Mouse (Mus musculus) retina, embryonic 14.5 days (tissue): ENCODE results near the gene Ppp1r3g.
A peak's percentile ranks its signal among the peaks of the same experiment; 100 is the strongest.

Experiments
- DNase-seq: peaks from one replicate; pipeline ENCODE4 v3.0.0-alpha.2; 2015; ENCODE audit warnings: low spot score

Ppp1r3g gene

GRCm38 (mm10) chr13:35995231-35995630 lies 36.6 kb downstream of the Ppp1r3g start:
- DNase-seq, result no peak

GRCm38 (mm10) chr13:35995696-35996426 lies 37.2 kb downstream of the Ppp1r3g start:
- DNase-seq, result peak; percentile 21

- DNase-seq, result no peak
Measured at GRCm38 (mm10) chr13:35997606-35998005, 39.0 kb downstream of the Ppp1r3g start.

GRCm38 (mm10) chr13:36000798-36001197 lies 42.2 kb downstream of the Ppp1r3g start:
- DNase-seq, result no peak

- DNase-seq, result no peak
Measured at GRCm38 (mm10) chr13:36009981-36010380, 51.3 kb downstream of the Ppp1r3g start.

GRCm38 (mm10) chr13:36015636-36016035 lies 57.0 kb downstream of the Ppp1r3g start:
- DNase-seq, result no peak

- no peak for DNase-seq
Measured at GRCm38 (mm10) chr13:36018017-36018416, 59.4 kb downstream of the Ppp1r3g start.

- peak; percentile 91 for DNase-seq
Measured at GRCm38 (mm10) chr13:36019309-36020274, 61.0 kb downstream of the Ppp1r3g start.
